Mouse (Mus musculus) limb, embryonic 13.5 days (tissue): ENCODE results near the gene Safb2. TPM values are rescaled to one million over a fixed set of nuclear protein-coding genes. Genes with fewer than 3 reads are reported as not detected.
"Not testable (repeated sequence)": the region's sequence is repeated elsewhere in the genome, so short reads cannot be mapped to it uniquely, and the experiment has no call there.

Experiments
- ATAC-seq: fragments of 200-750 bp; cut with Nextera tagmentation; 2 replicates; pipeline ENCODE4 v1.8.0; 2017; ENCODE audit warnings: low read depth, moderate number of reproducible peaks, moderate TSS enrichment; ENCODE audit not compliant: low FRiP score
- H3K27ac ChIP-seq: fragments of 300-500 bp; sonication (generic); 2 replicates; pipeline ENCODE4 v1.5.1; 2015; ENCODE audit warnings: inconsistent platforms, mild to moderate bottlenecking, moderate library complexity
- H3K27me3 ChIP-seq: fragments of 300-500 bp; sonication (generic); 2 replicates; pipeline ENCODE4 v1.6.1; 2015; ENCODE audit warnings: mild to moderate bottlenecking, inconsistent platforms
- H3K36me3 ChIP-seq: fragments of 300-500 bp; sonication (generic); 2 replicates; pipeline ENCODE4 v1.6.1; 2015; ENCODE audit warnings: inconsistent platforms, mild to moderate bottlenecking, moderate library complexity
- H3K4me1 ChIP-seq: fragments of 300-500 bp; sonication (generic); 2 replicates; pipeline ENCODE4 v1.6.1; 2015; ENCODE audit warnings: inconsistent platforms
- H3K4me2 ChIP-seq: fragments of 300-500 bp; sonication (generic); replicated peaks from 2 replicates; pipeline ENCODE4 v1.6.1; 2015; ENCODE audit warnings: inconsistent platforms, mild to moderate bottlenecking, moderate library complexity
- H3K4me3 ChIP-seq: fragments of 300-500 bp; sonication (generic); 2 replicates; pipeline ENCODE4 v1.5.1; 2015; ENCODE audit warnings: moderate library complexity, mild to moderate bottlenecking, inconsistent platforms
- H3K9ac ChIP-seq: fragments of 300-500 bp; sonication (generic); 2 replicates; pipeline ENCODE4 v1.6.1; 2015; ENCODE audit warnings: mild to moderate bottlenecking, inconsistent platforms
- H3K9me3 ChIP-seq: fragments of 300-500 bp; sonication (generic); 2 replicates; pipeline ENCODE4 v1.6.1; 2016; ENCODE audit warnings: inconsistent platforms
- WGBS: fragments of 180-500 bp; shearing (Covaris S2); methylation state at CpG from one replicate; pipeline ENCODE4 v1.1.7; 2015; 5-methylcytosine and 5-hydroxymethylcytosine counted together
- polyA plus RNA-seq: library from polyadenylated mRNA; unstranded; fragments of >200 nt; fragmentation: Nextera tagmentation; extraction: Ambion mirVana; gene quantifications from 2 replicates; pipeline ENCODE4 v1.2.1, GENCODE M21; 2015

Gene Safb2
- polyA plus RNA-seq, 1 experiment from 2014 or later, result 91.4 TPM

- peak overlapping the region; percentile 72 for H3K4me3 ChIP-seq
- H3K27me3 ChIP-seq, result no peaks in the 10 kb centered on the region
- ATAC-seq, result no peak
- H3K9ac ChIP-seq, result peak overlapping the region; percentile 91
- peaks cover 62% of the 10 kb centered on the region for H3K36me3 ChIP-seq
- no peak overlapping the region for H3K27ac ChIP-seq
- H3K4me1 ChIP-seq, result peaks cover 27% of the 10 kb centered on the region
- H3K9me3 ChIP-seq, result no peaks in the 10 kb centered on the region
- H3K4me2 ChIP-seq, result peak overlapping the region; percentile 98
- 88% methylated on average over 11 of the region's 11 CpGs for WGBS
Measured at GRCm38 (mm10) chr17:56615136-56615784, 30.9 kb upstream of the Safb2 start.

GRCm38 (mm10) chr17:56614391-56615135, 30.2 kb upstream of the Safb2 start:
- Histone ChIP-seq H3K27me3 (no peaks in the 10 kb centered on the region), H3K9me3 (no peaks in the 10 kb centered on the region), H3K4me1 (peaks cover 30% of the 10 kb centered on the region), H3K4me2 (peak overlapping the region; percentile 98), H3K4me3 (peak overlapping the region; percentile 72), H3K36me3 (peaks cover 55% of the 10 kb centered on the region), H3K9ac (peak overlapping the region; percentile 91), H3K27ac (no peak overlapping the region; the same call in 1 of the 2 replicates)
- ATAC-seq, result no peak
- 34% methylated on average over 14 of the region's 14 CpGs for WGBS

- under 1% methylated on average over 26 of the region's 26 CpGs for WGBS
Measured at GRCm38 (mm10) chr17:56613893-56614292, 29.5 kb upstream of the Safb2 start.

GRCm38 (mm10) chr17:56613236-56613844, 29.0 kb upstream of the Safb2 start, which contains the start of gene Rpl36:
Gene Rpl36 (plus strand): TSS chr17:56613416.
- peaks cover 42% of the 10 kb centered on the region for H3K36me3 ChIP-seq
- H3K9me3 ChIP-seq, result no peaks in the 10 kb centered on the region
- under 1% methylated on average over 52 of the region's 52 CpGs for WGBS
- H3K9ac ChIP-seq, result peak within 1 kb of the TSS; percentile 91
- H3K4me1 ChIP-seq, result peaks cover 39% of the 10 kb centered on the region
- H3K4me2 ChIP-seq, result peak within 1 kb of the TSS; percentile 98
- H3K27me3 ChIP-seq, result no peaks in the 10 kb centered on the region
- peak within 1 kb of the TSS; percentile 72 for H3K4me3 ChIP-seq
- H3K27ac ChIP-seq, result peak within 1 kb of the TSS; percentile 94
- ATAC-seq, result peak; percentile 57

More at GRCm38 (mm10) chr17:56613893-56614292, 29.5 kb upstream of the Safb2 start:
- not testable (repeated sequence) for ATAC-seq, H3K27me3 ChIP-seq, H3K9me3 ChIP-seq
- Histone ChIP-seq H3K4me2 (peak overlapping the region; percentile 98), H3K9ac (peak overlapping the region; percentile 91), H3K27ac (peak overlapping the region; percentile 94), H3K4me1 (peaks cover 33% of the 10 kb centered on the region), H3K4me3 (peak overlapping the region; percentile 72), H3K36me3 (peaks cover 48% of the 10 kb centered on the region)

GRCm38 (mm10) chr17:56612565-56612939, 28.2 kb upstream of the Safb2 start:
- H3K27ac ChIP-seq, H3K9me3 ChIP-seq, H3K9ac ChIP-seq, H3K4me3 ChIP-seq, H3K4me2 ChIP-seq, ATAC-seq, H3K27me3 ChIP-seq: not testable (repeated sequence)
- H3K36me3 ChIP-seq, result peaks cover 36% of the 10 kb centered on the region
- 79% methylated on average over 10 of the region's 10 CpGs for WGBS
- peaks cover 43% of the 10 kb centered on the region for H3K4me1 ChIP-seq

- no peak overlapping the region for H3K9ac ChIP-seq
- ATAC-seq, result no peak
- no peak overlapping the region for H3K27ac ChIP-seq
- H3K27me3 ChIP-seq, result no peaks in the 10 kb centered on the region
- peaks cover 36% of the 10 kb centered on the region for H3K36me3 ChIP-seq
- H3K4me2 ChIP-seq, result 0 out of 2 replicates have a peak overlapping the region, but pooled peaks have one; percentile 7
- 12% methylated on average over 14 of the region's 14 CpGs for WGBS
- no peak overlapping the region for H3K4me3 ChIP-seq
- H3K4me1 ChIP-seq, result peaks cover 44% of the 10 kb centered on the region
- H3K9me3 ChIP-seq, result no peaks in the 10 kb centered on the region
Measured at GRCm38 (mm10) chr17:56611861-56612564, 27.6 kb upstream of the Safb2 start.

- Histone ChIP-seq H3K27ac (0 out of 2 replicates have a peak overlapping the region, but pooled peaks have one; percentile 10), H3K9ac (no peak overlapping the region), H3K4me1 (peaks cover 44% of the 10 kb centered on the region), H3K27me3 (no peaks in the 10 kb centered on the region), H3K4me3 (no peak overlapping the region), H3K4me2 (no peak overlapping the region), H3K9me3 (no peaks in the 10 kb centered on the region), H3K36me3 (peaks cover 36% of the 10 kb centered on the region)
- 68% methylated on average over 2 of the region's 2 CpGs for WGBS
- ATAC-seq, result no peak
Measured at GRCm38 (mm10) chr17:56611323-56611722, 26.9 kb upstream of the Safb2 start.

- Histone ChIP-seq H3K9ac (peak within 1 kb of the TSS; percentile 85), H3K9me3 (no peaks in the 10 kb centered on the region), H3K36me3 (peaks cover 36% of the 10 kb centered on the region), H3K4me2 (peak within 1 kb of the TSS; percentile 88), H3K4me1 (peaks cover 36% of the 10 kb centered on the region), H3K27me3 (no peaks in the 10 kb centered on the region), H3K27ac (peak within 1 kb of the TSS; percentile 48; the same call in 1 of the 2 replicates), H3K4me3 (peak within 1 kb of the TSS; percentile 71)
- ATAC-seq, result peak; percentile 88
- under 1% methylated on average over 44 of the region's 44 CpGs for WGBS
Measured at GRCm38 (mm10) chr17:56609452-56610171, 25.2 kb upstream of the Safb2 start, which contains the start of gene 2410015M20Rik. Gene 2410015M20Rik (minus strand): TSS chr17:56609771.

GRCm38 (mm10) chr17:56608699-56609098, 24.3 kb upstream of the Safb2 start:
- WGBS, result 45% methylated on average over 5 of the region's 5 CpGs
- no peaks in the 10 kb centered on the region for H3K27me3 ChIP-seq
- peak overlapping the region; percentile 88 for H3K4me2 ChIP-seq
- no peak overlapping the region; the same call in 1 of the 2 replicates for H3K27ac ChIP-seq
- H3K36me3 ChIP-seq, result peaks cover 40% of the 10 kb centered on the region
- no peaks in the 10 kb centered on the region for H3K9me3 ChIP-seq
- no peak for ATAC-seq
- peak overlapping the region; percentile 85 for H3K9ac ChIP-seq
- H3K4me3 ChIP-seq, result peak overlapping the region; percentile 71
- H3K4me1 ChIP-seq, result peaks cover 29% of the 10 kb centered on the region

GRCm38 (mm10) chr17:56607521-56608062, 23.2 kb upstream of the Safb2 start:
- Histone ChIP-seq H3K9ac (0 out of 2 replicates have a peak overlapping the region, but pooled peaks have one; percentile 26), H3K27ac (no peak overlapping the region), H3K9me3 (no peaks in the 10 kb centered on the region), H3K36me3 (peaks cover 51% of the 10 kb centered on the region), H3K4me1 (peaks cover 29% of the 10 kb centered on the region), H3K4me3 (no peak overlapping the region; the same call in 1 of the 2 replicates), H3K4me2 (no peak overlapping the region), H3K27me3 (no peaks in the 10 kb centered on the region)
- no peak for ATAC-seq
- WGBS, result 69% methylated on average over 3 of the region's 3 CpGs

GRCm38 (mm10) chr17:56605431-56605830, 21.0 kb upstream of the Safb2 start:
- Histone ChIP-seq H3K9me3 (no peaks in the 10 kb centered on the region), H3K27ac (no peak overlapping the region), H3K27me3 (no peaks in the 10 kb centered on the region), H3K4me2 (no peak overlapping the region), H3K4me3 (no peak overlapping the region), H3K36me3 (peaks cover 72% of the 10 kb centered on the region), H3K9ac (no peak overlapping the region), H3K4me1 (peaks cover 19% of the 10 kb centered on the region)
- 89% methylated on average over 9 of the region's 9 CpGs for WGBS
- ATAC-seq, result no peak
